Mouse (Mus musculus) mesoderm, embryonic 11.5 days (tissue): ENCODE results near the gene Abi3.

Experiments
- DNase-seq: peaks from one replicate; pipeline ENCODE4 v3.0.0-alpha.2; 2012; ENCODE audit warnings: low read depth, low spot score

Gene Abi3

DNA sequence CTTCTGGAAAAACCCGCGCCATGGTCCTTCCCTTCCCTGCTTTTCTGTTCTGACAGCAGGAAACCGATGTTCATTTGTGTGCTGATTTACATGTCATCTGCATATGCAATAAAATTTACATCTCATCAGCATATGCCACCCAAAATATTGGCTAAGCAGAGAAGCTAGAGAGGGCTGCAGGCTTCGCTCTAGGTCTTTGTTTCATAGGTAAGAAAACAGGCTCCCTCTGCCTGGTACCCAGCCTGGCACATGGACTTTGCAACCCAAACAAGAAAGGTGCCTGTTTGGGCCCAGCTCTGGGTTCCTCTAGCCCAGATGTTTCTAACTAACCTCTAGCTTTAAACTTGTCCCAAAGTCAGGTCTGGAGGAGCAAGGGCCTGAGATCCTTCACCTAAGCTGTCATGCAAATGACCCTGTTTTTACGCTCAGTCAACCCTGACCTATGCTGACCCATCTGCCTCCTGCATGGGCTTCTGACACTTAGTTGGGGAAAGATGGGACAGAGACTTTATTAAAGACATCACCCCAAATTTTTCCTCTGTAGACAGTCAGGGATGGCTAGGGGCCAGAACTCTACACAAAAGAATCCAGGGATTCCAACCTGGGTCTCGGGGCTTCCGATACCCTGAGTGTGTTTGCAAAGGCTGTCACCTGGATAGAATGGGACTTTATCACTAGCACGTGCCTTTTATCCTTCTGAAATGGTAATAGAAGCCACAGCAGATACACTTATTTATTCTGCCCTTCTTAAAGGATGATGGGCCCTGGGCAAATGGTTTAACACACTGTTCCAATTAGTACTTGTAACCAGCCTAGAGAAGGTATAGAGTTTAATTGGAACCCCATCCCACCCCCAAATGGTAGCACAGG lies 3.0 kb downstream of the Abi3 start:
- DNase-seq: no peak

DNA sequence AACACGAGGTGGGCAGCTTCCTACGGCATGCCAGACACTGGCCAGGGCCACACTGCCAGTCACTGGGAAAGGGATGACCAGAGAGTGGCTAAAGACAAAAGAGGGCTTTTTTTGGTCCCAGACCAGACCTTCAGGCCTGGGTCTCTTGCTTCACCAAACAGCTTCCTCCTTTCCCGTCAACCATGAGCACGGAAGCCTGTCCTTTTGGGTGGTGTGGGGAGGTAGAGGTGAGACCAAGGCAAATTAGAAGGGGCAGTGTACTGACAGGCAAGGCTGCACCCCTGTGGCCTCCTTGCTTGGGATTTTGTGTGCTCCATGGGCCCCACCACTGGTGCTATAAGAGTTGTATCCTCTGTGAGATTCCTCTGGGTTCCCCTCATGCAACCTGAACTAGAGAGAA lies 3.7 kb downstream of the Abi3 start:
- DNase-seq: no peak

DNA sequence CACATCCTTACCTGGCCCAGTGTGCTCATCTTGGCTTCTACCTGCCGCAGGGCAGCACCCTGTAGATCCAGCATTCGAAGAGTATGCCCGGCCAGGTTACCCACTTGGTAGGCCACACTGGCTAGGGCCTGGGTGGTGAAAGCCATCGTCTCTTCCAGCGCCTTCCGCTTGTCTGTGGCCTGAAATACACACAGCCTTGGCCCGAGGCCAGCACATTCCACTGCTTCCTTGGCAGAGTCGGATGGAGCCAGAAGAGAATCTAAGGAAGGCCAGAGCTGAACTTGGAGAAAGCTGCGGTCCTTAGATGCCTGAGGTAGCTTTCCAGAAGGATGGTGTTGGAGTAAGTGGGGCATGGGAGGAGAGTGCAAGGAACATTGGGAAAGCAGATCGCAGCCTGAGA lies 5.2 kb downstream of the Abi3 start, which contains the start of gene Gngt2:
Gene Gngt2 (plus strand): TSS at position 158 of the 400 bp plus-strand sequence.
- no peak for DNase-seq

- no peak for DNase-seq
Observed at GRCm38 (mm10) chr11:95836433-95836832, 5.8 kb downstream of the Abi3 start.

DNA sequence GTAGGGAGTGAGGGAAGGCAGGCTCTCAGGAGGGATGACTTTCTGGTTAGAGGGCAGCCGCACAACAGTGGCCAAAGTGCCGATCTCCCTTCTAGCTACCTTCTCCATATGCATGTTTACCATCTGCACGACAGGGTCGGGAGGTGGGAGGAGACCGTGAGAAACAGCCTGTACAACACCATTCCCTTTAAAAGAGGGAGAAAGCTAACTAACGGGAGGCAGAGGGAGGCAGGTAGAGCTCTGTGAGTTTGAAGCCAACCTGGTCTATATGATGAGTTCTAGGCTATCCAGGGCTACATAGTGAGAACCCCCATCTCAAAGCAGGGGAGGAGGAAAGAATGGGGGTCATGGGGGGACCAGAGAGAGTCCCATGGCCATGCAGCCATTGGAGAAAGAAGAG lies 6.4 kb downstream of the Abi3 start:
- no peak for DNase-seq

- no peak for DNase-seq
Observed at GRCm38 (mm10) chr11:95834742-95835710, 7.2 kb downstream of the Abi3 start.

GRCm38 (mm10) chr11:95834143-95834667 lies 8.1 kb downstream of the Abi3 start:
- no peak for DNase-seq

DNA sequence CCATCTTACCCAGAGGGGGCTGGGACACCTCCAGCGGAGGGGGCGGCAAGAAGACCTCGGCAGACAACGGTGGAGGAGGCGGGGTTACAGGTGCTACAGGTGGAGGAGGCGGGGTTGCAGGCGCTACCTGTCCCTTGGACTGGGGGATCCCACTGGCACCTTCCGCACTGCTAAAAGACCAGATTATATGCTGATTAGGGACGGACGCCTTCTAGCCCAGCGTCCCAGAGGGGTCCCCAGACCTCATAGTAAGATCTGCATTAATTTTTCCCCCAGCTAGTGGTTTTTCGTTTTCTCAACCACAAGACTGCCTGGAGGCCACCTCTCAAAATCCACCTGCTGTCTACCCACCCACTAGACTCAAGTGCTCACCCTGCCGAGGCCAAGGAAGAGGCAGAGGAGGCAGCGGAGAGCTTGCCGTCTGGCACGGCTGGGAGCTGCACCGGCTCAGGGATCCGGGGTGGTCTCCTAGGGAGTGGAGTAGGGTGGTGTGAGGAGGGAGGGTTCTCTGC lies 8.6 kb downstream of the Abi3 start:
- DNase-seq: no peak

DNA sequence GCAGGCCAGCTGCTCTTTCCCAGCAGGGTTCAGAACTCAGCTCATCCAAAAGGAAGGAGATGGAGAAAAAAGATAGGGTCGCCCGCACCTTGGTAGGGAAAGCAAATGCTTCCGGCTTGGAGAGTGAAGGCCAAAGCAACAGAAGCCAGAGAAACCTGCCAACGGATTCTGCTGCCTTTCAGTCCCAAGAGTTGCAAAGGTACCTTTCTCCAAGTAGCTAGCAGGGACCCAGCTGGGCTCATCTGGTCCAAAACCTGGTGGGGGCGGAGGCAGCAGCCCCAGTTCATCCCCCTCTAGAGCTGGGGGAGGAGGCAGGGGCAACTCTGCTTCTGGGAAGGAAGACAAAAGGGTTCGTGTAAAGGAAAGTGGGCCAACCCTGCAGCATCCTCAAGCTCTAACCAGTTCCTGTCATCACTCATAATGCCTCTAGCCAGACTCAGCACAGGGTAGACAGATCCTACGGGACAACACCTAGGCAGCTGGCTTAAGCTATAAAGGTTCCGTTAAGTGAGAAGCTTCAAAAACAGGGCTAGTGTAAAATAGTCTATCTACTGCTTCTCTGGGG lies 9.2 kb downstream of the Abi3 start:
- no peak for DNase-seq

DNA sequence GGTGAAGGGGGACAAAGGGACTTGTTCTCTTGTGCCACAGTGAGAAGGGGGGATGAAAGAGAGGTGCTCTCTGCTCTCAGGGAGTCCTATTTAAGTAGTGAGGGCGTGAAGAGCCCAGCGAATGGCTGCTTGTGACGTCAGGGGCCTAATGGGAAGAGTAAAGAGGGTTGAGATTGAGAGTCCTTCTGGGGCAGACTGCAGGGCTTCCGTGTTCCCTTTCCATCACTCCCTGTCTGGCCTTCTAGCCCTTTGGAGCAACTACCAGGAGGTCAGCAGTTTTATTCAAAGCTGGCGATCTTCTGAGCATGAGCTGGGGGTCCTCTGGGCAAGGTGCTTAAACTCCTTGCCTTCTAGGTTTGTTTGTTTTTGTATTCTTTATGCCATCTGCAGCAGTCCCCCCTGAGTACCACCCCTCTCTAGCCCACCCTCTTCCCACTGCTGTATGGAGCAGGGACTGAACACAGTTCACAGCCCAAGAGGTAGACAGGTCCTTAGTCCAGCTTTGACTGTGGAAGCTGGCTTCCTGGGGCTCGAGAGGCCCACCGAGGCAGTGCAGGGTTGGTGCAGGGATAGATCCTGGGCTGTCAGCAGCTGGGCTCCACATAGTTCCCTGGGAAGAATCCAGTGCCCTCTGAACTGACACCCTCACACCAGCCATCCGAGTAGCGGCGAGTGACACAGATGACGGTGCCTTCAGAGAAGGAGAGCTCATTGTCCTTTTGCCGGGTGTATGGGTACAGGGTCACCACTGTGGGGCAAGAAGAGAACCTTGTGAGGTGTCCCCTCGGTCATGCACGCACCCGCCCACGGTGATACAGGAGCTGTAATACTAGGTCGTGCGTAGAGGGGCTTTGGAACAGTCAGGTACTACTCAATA lies 9.9 kb downstream of the Abi3 start:
- DNase-seq: no peak

DNA sequence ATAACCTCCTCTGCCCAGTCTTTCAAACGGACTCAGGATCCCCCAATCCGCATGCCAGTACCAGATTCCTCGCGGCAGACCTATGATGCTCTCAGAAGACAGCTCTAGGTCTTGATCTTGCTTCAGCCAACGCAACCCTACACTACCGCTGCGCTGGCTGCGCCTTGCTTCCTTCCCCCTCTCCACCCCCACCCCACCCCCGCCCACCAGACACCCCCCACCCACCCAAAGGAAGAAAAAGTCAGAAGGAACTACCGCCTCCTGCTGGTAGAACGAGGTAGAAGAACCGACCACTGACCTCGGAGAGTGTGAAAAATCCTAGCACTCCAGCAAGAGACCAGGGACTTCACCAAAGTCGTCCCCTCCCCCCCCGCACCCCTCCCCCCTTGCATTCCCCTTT lies 10.6 kb downstream of the Abi3 start:
- peak; percentile 45 for DNase-seq

GRCm38 (mm10) chr11:95831276-95831619 lies 11.0 kb downstream of the Abi3 start:
- DNase-seq: no peak

- DNase-seq: no peak
Observed at GRCm38 (mm10) chr11:95830411-95831275, 11.6 kb downstream of the Abi3 start.

- no peak for DNase-seq
Observed at GRCm38 (mm10) chr11:95829526-95830050, 12.7 kb downstream of the Abi3 start.

DNA sequence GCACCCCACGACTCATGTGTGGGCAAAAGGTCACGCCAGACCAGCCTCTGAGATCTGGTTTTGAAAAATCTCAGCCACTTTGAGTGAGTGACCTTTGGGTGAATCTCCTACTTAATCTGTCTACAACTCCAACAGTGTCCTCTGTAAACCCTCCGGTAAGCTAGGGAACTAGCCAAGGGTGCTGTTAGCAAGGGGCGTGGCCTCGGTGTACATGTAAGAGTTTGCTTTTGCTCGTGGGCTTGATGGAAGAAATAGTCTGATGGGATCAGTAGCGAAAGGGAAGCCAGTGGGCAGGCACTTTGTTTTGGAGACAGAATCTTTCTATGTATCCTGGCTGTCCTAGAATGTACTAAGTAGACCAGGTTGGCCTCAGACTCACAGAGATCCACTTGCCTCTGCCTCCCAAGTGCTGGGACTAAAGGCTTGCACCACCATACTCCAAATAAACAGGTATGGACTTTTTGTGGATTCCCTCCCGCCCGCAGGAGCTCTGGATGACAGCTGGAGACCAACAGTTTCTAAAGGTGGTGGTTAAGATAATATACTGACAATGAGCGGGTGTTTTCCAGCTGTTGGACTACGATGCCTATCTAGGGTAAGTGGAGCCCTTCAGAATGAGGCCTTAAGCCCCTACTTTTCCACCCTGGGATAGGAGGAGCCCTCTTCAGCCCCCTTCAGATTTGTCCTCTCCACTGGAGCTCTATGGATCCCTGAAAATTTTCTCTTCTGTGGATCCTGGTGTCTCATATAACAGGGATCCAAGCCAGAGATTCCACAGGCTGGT lies 13.9 kb downstream of the Abi3 start:
- no peak for DNase-seq

GRCm38 (mm10) chr11:95827464-95828085 lies 14.7 kb downstream of the Abi3 start:
- peak; percentile 71 for DNase-seq

DNA sequence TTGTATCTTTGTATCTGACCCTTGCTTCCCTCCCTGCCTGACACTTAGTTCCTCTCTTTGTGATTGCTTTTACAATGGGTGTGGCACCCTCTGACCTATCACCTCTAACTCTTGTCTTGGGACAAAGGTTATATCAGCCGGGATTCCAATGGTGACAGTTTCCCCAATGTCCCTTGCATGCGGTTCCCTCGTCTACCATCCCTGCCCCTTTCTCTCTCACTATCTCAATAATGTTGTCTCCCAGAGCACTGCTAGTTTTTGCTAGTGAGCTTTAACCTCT lies 15.2 kb downstream of the Abi3 start:
- DNase-seq: no peak
